Mouse (Mus musculus) heart, postnatal 0 days (tissue): Measurements from ENCODE around the gene Irak2.

ENCODE experiments used
- CTCF ChIP-seq: IDR thresholded peaks from 2 replicates; pipeline ENCODE4 v1.5.1; 2016; ENCODE audit warnings: antibody characterized with exemption, control low read depth, low read depth
- EP300 ChIP-seq: IDR thresholded peaks from 2 replicates; pipeline ENCODE4 v1.6.1; 2016; ENCODE audit warnings: antibody characterized with exemption, low read depth

GRCm38 (mm10) chr6:113737318-113738046 is 99.2 kb downstream of the Irak2 start:
- TF ChIP-seq CTCF (no peak), EP300 (no peak)
